Mouse (Mus musculus) MEL (cell line): ENCODE measurements at regions not wholly inside any gene's neighbourhood (a gene's known extent, or its start where the extent isn't known, plus 50 kb on each side); places are given as distances from the start of the nearest gene placed in this dataset.

Experiments
- CTCF ChIP-seq, 3 experiments: IDR thresholded peaks in 2 of 3; conservative IDR thresholded peaks in 1 of 3; 2 replicates each; pipeline ENCODE4 v1.5.1; 2011 to 2012; ENCODE audit warnings: low read length in 3 of 3, low read depth in 2 of 3, mild to moderate bottlenecking in 2 of 3, improper control_type of control experiment in 1 of 3, inconsistent platforms in 1 of 3, mixed read lengths in 1 of 3, moderate library complexity in 1 of 3; ENCODE audit not compliant: control insufficient read depth in 1 of 3, insufficient read depth in 1 of 3, poor library complexity in 1 of 3, severe bottlenecking in 1 of 3
- E2F4 ChIP-seq: IDR thresholded peaks from 2 replicates; pipeline ENCODE4 v1.6.1; 2011; ENCODE audit warnings: low read depth, low read length, improper control_type of control experiment, borderline replicate concordance
- JUND ChIP-seq: IDR thresholded peaks from 2 replicates; pipeline ENCODE4 v1.6.1; 2011; ENCODE audit warnings: low read depth, mild to moderate bottlenecking, improper control_type of control experiment, low read length
- MAX ChIP-seq: IDR thresholded peaks from 2 replicates; pipeline ENCODE4 v1.6.1; 2011; ENCODE audit warnings: low read length, improper control_type of control experiment
- MYC ChIP-seq: IDR thresholded peaks from 2 replicates; pipeline ENCODE4 v1.6.1; 2011; ENCODE audit warnings: low read depth, mild to moderate bottlenecking, low read length, improper control_type of control experiment, moderate library complexity
- NELFE ChIP-seq: IDR thresholded peaks from 2 replicates; pipeline ENCODE4 v1.6.1; 2011; ENCODE audit warnings: low read depth, low read length, improper control_type of control experiment
- POLR2A ChIP-seq, 2 experiments: IDR thresholded peaks; 2 replicates each; pipeline ENCODE4 v1.6.1; 2011 to 2012; ENCODE audit warnings: low read length in 2 of 2, mild to moderate bottlenecking in 2 of 2, control low read depth in 1 of 2, improper control_type of control experiment in 1 of 2, low read depth in 1 of 2, moderate library complexity in 1 of 2; ENCODE audit not compliant: control insufficient read depth in 1 of 2, insufficient read depth in 1 of 2, poor library complexity in 1 of 2
- ZKSCAN1 ChIP-seq: IDR thresholded peaks from 2 replicates; pipeline ENCODE4 v1.6.1; 2012; ENCODE audit warnings: low read depth, mild to moderate bottlenecking, inconsistent platforms, low read length, improper control_type of control experiment, moderate library complexity

DNA sequence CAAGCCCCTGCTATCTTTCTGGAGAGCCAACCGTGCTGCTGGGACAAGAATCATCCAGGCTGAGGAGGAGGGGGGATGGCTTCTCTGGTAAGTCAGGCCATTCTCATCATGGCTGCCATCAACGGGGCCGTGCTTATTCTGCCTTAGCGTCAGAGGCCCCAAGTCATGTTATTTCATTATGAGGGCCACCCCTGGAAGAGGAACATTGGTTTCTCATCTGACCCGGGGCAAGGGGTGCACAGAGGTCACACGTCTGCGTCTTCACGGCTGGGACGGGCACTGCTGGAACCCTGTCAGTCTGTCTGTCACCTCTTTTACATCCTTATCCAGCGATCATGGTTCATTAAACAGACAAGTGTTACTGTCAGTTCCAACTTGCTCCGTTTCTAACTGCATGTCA lies 92.4 kb upstream of the Unc5b start:
- TF ChIP-seq NELFE (no peak), MAX (no peak), CTCF (IDR thresholded peaks at IDR 0.05 in 2 of 3, conservative IDR thresholded peaks at IDR 0.05 in 1 of 3; ENCODE audit: control insufficient read depth in 1 of 3, insufficient read depth in 1 of 3, low read depth in 2 of 3, low read length in 3 of 3, poor library complexity in 1 of 3, severe bottlenecking in 1 of 3) (no peak), JUND (no peak), ZKSCAN1 (no peak), POLR2A (IDR thresholded peaks at IDR 0.05; ENCODE audit: control insufficient read depth in 1 of 2, insufficient read depth in 1 of 2, low read depth in 1 of 2, low read length in 2 of 2, poor library complexity in 1 of 2) (no peak), MYC (no peak), E2F4 (no peak)
